Mouse (Mus musculus): ENCODE results near the gene Spaca4. TPM values are rescaled to one million over a fixed set of nuclear protein-coding genes. Genes with fewer than 3 reads are reported as not detected.
A peak's percentile ranks its signal among the peaks of the same experiment; 100 is the strongest.

The Spaca4 gene
- total and polyA plus RNA-seq, 3 experiments: not detected

- peak overlapping the region; percentile 44 for H3K4me3 ChIP-seq
- H3K4me1 ChIP-seq (ENCODE audit: control insufficient read depth, insufficient read depth, low read length): peaks cover 9% of the 10 kb centered on the region
- H3K36me3 ChIP-seq (ENCODE audit: control insufficient read depth, insufficient read depth, low read length): no peaks in the 10 kb centered on the region
- TF ChIP-seq CTCF (IDR thresholded peaks at IDR 0.05) (no peak), POLR2A (IDR thresholded peaks at IDR 0.05; ENCODE audit: insufficient read depth, low read depth, low read length) (no peak), EP300 (IDR thresholded peaks at IDR 0.05; ENCODE audit: insufficient read depth, low read depth, low read length) (no peak)
- DNase-seq: peak; percentile 79 to 85
- H3K27me3 ChIP-seq (ENCODE audit: control insufficient read depth, insufficient read depth, low read length): 0 out of 2 replicates have a peak, but pooled peaks cover 3% of the 10 kb centered on the region
- intact Hi-C loops (cut with DNase I): loop anchor here (5.0 kb wide), 3 partner anchors 173 to 1148 kb away; partner anchors contain the start of genes Nr1h2, Plekha4 and Ppp1r15a
- no peaks in the 10 kb centered on the region for H3K79me2 ChIP-seq (replicated peaks; ENCODE audit: control insufficient read depth, insufficient read depth, low read length)
- peak overlapping the region; percentile 68 for H3K9ac ChIP-seq (ENCODE audit: low read depth, low read length)
- WGBS: under 1% methylated on average over 20 of the region's 20 CpGs
- H3K27ac ChIP-seq: peak overlapping the region; percentile 47
These were observed 25.2 kb downstream of the Spaca4 start for GRCm38 (mm10) chr7:45700301-45701015.

GRCm38 (mm10) chr7:45699523-45700141 lies 26.0 kb downstream of the Spaca4 start, which contains the start of gene Car11:
Gene Car11 (plus strand): TSS chr7:45699843.
- Histone ChIP-seq H3K27ac (peak within 1 kb of the TSS; percentile 2; the same call in 1 of the 2 replicates), H3K27me3 (ENCODE audit: control insufficient read depth, insufficient read depth, low read length) (0 out of 2 replicates have a peak, but pooled peaks cover 3% of the 10 kb centered on the region), H3K9ac (ENCODE audit: low read depth, low read length) (peak within 1 kb of the TSS; percentile 68), H3K4me1 (ENCODE audit: control insufficient read depth, insufficient read depth, low read length) (peaks cover 9% of the 10 kb centered on the region), H3K4me3 (peak within 1 kb of the TSS; percentile 44), H3K79me2 (replicated peaks; ENCODE audit: control insufficient read depth, insufficient read depth, low read length) (no peaks in the 10 kb centered on the region), H3K36me3 (ENCODE audit: control insufficient read depth, insufficient read depth, low read length) (no peaks in the 10 kb centered on the region)
- DNase-seq: no peak
- 7% methylated on average over 36 of the region's 36 CpGs for WGBS
- intact Hi-C loops (cut with DNase I): loop anchor here (5.0 kb wide), 3 partner anchors 172 to 1147 kb away; partner anchors contain the start of genes Nr1h2, Plekha4 and Ppp1r15a
- TF ChIP-seq POLR2A (IDR thresholded peaks at IDR 0.05; ENCODE audit: insufficient read depth, low read depth, low read length) (no peak), CTCF (IDR thresholded peaks at IDR 0.05) (no peak), EP300 (IDR thresholded peaks at IDR 0.05; ENCODE audit: insufficient read depth, low read depth, low read length) (no peak)

GRCm38 (mm10) chr7:45697894-45698293 lies 27.7 kb downstream of the Spaca4 start:
- 76% methylated on average over 7 of the region's 7 CpGs for WGBS
- intact Hi-C loops (cut with DNase I): no loop called here
- H3K4me1 ChIP-seq (ENCODE audit: control insufficient read depth, insufficient read depth, low read length): peaks cover 4% of the 10 kb centered on the region; the same call in 1 of the 2 replicates

GRCm38 (mm10) chr7:45695098-45695497 lies 30.5 kb downstream of the Spaca4 start:
- WGBS: 30% methylated on average over 6 of the region's 6 CpGs
- Histone ChIP-seq H3K4me3 (no peak overlapping the region), H3K27ac (no peak overlapping the region), H3K9ac (ENCODE audit: low read depth, low read length) (no peak overlapping the region), H3K4me1 (ENCODE audit: control insufficient read depth, insufficient read depth, low read length) (0 out of 2 replicates have a peak, but pooled peaks cover 1% of the 10 kb centered on the region), H3K27me3 (ENCODE audit: control insufficient read depth, insufficient read depth, low read length) (0 out of 2 replicates have a peak, but pooled peaks cover 3% of the 10 kb centered on the region), H3K36me3 (ENCODE audit: control insufficient read depth, insufficient read depth, low read length) (no peaks in the 10 kb centered on the region), H3K79me2 (replicated peaks; ENCODE audit: control insufficient read depth, insufficient read depth, low read length) (no peaks in the 10 kb centered on the region)
- DNase-seq: no peak
- TF ChIP-seq POLR2A (IDR thresholded peaks at IDR 0.05; ENCODE audit: insufficient read depth, low read depth, low read length) (no peak), EP300 (IDR thresholded peaks at IDR 0.05; ENCODE audit: insufficient read depth, low read depth, low read length) (no peak), CTCF (IDR thresholded peaks at IDR 0.05) (no peak)
- intact Hi-C loops (cut with DNase I): no loop called here

More at GRCm38 (mm10) chr7:45697894-45698293, 27.7 kb downstream of the Spaca4 start:
- no peaks in the 10 kb centered on the region for H3K79me2 ChIP-seq (replicated peaks; ENCODE audit: control insufficient read depth, insufficient read depth, low read length)
- no peak for TF ChIP-seq CTCF (IDR thresholded peaks at IDR 0.05)
- TF ChIP-seq EP300 (IDR thresholded peaks at IDR 0.05; ENCODE audit: insufficient read depth, low read depth, low read length): no peak
- TF ChIP-seq POLR2A (IDR thresholded peaks at IDR 0.05; ENCODE audit: insufficient read depth, low read depth, low read length): no peak
- 0 out of 2 replicates have a peak, but pooled peaks cover 3% of the 10 kb centered on the region for H3K27me3 ChIP-seq (ENCODE audit: control insufficient read depth, insufficient read depth, low read length)
- H3K27ac ChIP-seq: no peak overlapping the region
- DNase-seq: no peak
- no peak overlapping the region for H3K9ac ChIP-seq (ENCODE audit: low read depth, low read length)
- no peaks in the 10 kb centered on the region for H3K36me3 ChIP-seq (ENCODE audit: control insufficient read depth, insufficient read depth, low read length)
- no peak overlapping the region for H3K4me3 ChIP-seq

- H3K4me3 ChIP-seq: no peak within 1 kb of the TSS
- H3K27ac ChIP-seq: no peak within 1 kb of the TSS
- H3K9ac ChIP-seq (ENCODE audit: low read depth, low read length): no peak within 1 kb of the TSS
- intact Hi-C loops (cut with DNase I): no loop called here
- no peak for DNase-seq
- H3K4me1 ChIP-seq (ENCODE audit: control insufficient read depth, insufficient read depth, low read length): peaks cover 1% of the 10 kb centered on the region; the same call in 1 of the 2 replicates
- TF ChIP-seq EP300 (IDR thresholded peaks at IDR 0.05; ENCODE audit: insufficient read depth, low read depth, low read length) (no peak), CTCF (IDR thresholded peaks at IDR 0.05) (no peak), POLR2A (IDR thresholded peaks at IDR 0.05; ENCODE audit: insufficient read depth, low read depth, low read length) (no peak)
- H3K36me3 ChIP-seq (ENCODE audit: control insufficient read depth, insufficient read depth, low read length): no peaks in the 10 kb centered on the region
- H3K79me2 ChIP-seq (replicated peaks; ENCODE audit: control insufficient read depth, insufficient read depth, low read length): no peaks in the 10 kb centered on the region
- no peaks in the 10 kb centered on the region for H3K27me3 ChIP-seq (ENCODE audit: control insufficient read depth, insufficient read depth, low read length)
- 91% methylated on average over 50 of the region's 50 CpGs for WGBS
These were observed 31.6 kb downstream of the Spaca4 start, which contains the start of gene Sec1 for GRCm38 (mm10) chr7:45693921-45694591. Gene Sec1 (minus strand): TSS chr7:45694402.

Measured in heart, adult 2 months (tissue).